Mouse (Mus musculus) neural tube, embryonic 11.5 days (tissue): ENCODE measurements around the gene Lrch1. TPM values are rescaled to one million over a fixed set of nuclear protein-coding genes. Genes with fewer than 3 reads are reported as not detected.

ENCODE experiments used
- ATAC-seq: fragments of 200-750 bp; cut with Nextera tagmentation; 2 replicates; pipeline ENCODE4 v1.8.0; 2017; ENCODE audit warnings: moderate number of reproducible peaks, mild to moderate bottlenecking, moderate TSS enrichment, moderate library complexity; ENCODE audit not compliant: insufficient read depth, low FRiP score, low TSS enrichment
- DNase-seq: peaks from one replicate; pipeline ENCODE4 v3.0.0-alpha.2; 2015; ENCODE audit warnings: low spot score
- H3K27ac ChIP-seq: fragments of 300-500 bp; sonication (generic); 2 replicates; pipeline ENCODE4 v1.5.1; 2014; ENCODE audit warnings: low read depth, mild to moderate bottlenecking, low read length
- H3K27me3 ChIP-seq: fragments of 300-500 bp; sonication (generic); 2 replicates; pipeline ENCODE4 v1.6.1; 2014; ENCODE audit warnings: mild to moderate bottlenecking, low read length, mixed read lengths; ENCODE audit not compliant: control insufficient read depth, insufficient read depth
- H3K36me3 ChIP-seq: fragments of 300-500 bp; sonication (generic); 2 replicates; pipeline ENCODE4 v1.6.1; 2014; ENCODE audit warnings: mild to moderate bottlenecking, low read length, moderate library complexity, mixed read lengths; ENCODE audit not compliant: control insufficient read depth, insufficient read depth
- H3K4me1 ChIP-seq: fragments of 300-500 bp; sonication (generic); 2 replicates; pipeline ENCODE4 v1.6.1; 2014; ENCODE audit warnings: low read length, mixed read lengths; ENCODE audit not compliant: control insufficient read depth, insufficient read depth
- H3K4me2 ChIP-seq: fragments of 300-500 bp; sonication (generic); 2 replicates; pipeline ENCODE4 v1.6.1; 2014; ENCODE audit warnings: low read depth, mild to moderate bottlenecking, moderate library complexity
- H3K4me3 ChIP-seq: fragments of 300-500 bp; sonication (generic); 2 replicates; pipeline ENCODE4 v1.5.1; 2014; ENCODE audit warnings: low read depth, low read length
- H3K9ac ChIP-seq: fragments of 300-500 bp; sonication (generic); 2 replicates; pipeline ENCODE4 v1.6.1; 2014; ENCODE audit warnings: mild to moderate bottlenecking, low read length
- H3K9me3 ChIP-seq: fragments of 300-500 bp; sonication (generic); 2 replicates; pipeline ENCODE4 v1.6.1; 2016; ENCODE audit warnings: low read length; ENCODE audit not compliant: control insufficient read depth
- WGBS: fragments of 180-500 bp; shearing (Covaris S2); extraction: QIAGEN DNeasy Blood & Tissue Kit; methylation state at CpG from one replicate; pipeline ENCODE4 v1.1.7; 2014; 5-methylcytosine and 5-hydroxymethylcytosine counted together
- polyA plus RNA-seq: library from polyadenylated mRNA; unstranded; fragments of >200 nt; fragmentation: Nextera tagmentation; extraction: Ambion mirVana; gene quantifications from 2 replicates; pipeline ENCODE4 v1.2.1, GENCODE M21; 2014

Lrch1 gene
- polyA plus RNA-seq, 1 experiment from 2014 or later, result 8.6 TPM

GRCm38 (mm10) chr14:74849020-74849419 lies 98.7 kb downstream of the Lrch1 start:
- Histone ChIP-seq H3K27me3 (no peaks in the 10 kb centered on the region), H3K4me2 (no peak overlapping the region), H3K4me3 (no peak overlapping the region), H3K27ac (no peak overlapping the region), H3K36me3 (no peaks in the 10 kb centered on the region), H3K4me1 (peaks cover 7% of the 10 kb centered on the region; the same call in 1 of the 2 replicates), H3K9me3 (no peaks in the 10 kb centered on the region), H3K9ac (no peak overlapping the region)
- no peak for ATAC-seq
- no peak for DNase-seq
- WGBS, result 84% methylated on average over 6 of the region's 6 CpGs

- peaks cover 6% of the 10 kb centered on the region; the same call in 1 of the 2 replicates for H3K4me1 ChIP-seq
- no peak overlapping the region for H3K27ac ChIP-seq
- no peak overlapping the region for H3K9ac ChIP-seq
- no peaks in the 10 kb centered on the region for H3K36me3 ChIP-seq
- no peaks in the 10 kb centered on the region for H3K27me3 ChIP-seq
- H3K9me3 ChIP-seq, result no peaks in the 10 kb centered on the region
- 95% methylated on average over 5 of the region's 5 CpGs for WGBS
- ATAC-seq (no peak), DNase-seq (no peak)
- H3K4me3 ChIP-seq, result no peak overlapping the region
- H3K4me2 ChIP-seq, result no peak overlapping the region
Measured at GRCm38 (mm10) chr14:74848224-74848623, 99.5 kb downstream of the Lrch1 start.

- 65% methylated on average over 14 of the region's 14 CpGs for WGBS
- ATAC-seq, result no peak
- DNase-seq, result no peak
- Histone ChIP-seq H3K4me1 (no peaks in the 10 kb centered on the region), H3K36me3 (no peaks in the 10 kb centered on the region), H3K9me3 (no peaks in the 10 kb centered on the region), H3K4me3 (no peak overlapping the region), H3K4me2 (no peak overlapping the region), H3K9ac (no peak overlapping the region), H3K27ac (no peak overlapping the region), H3K27me3 (no peaks in the 10 kb centered on the region)
Measured at GRCm38 (mm10) chr14:74847311-74848133, 100.2 kb downstream of the Lrch1 start.

- no peak for DNase-seq
- no peak overlapping the region for H3K4me2 ChIP-seq
- no peaks in the 10 kb centered on the region for H3K9me3 ChIP-seq
- H3K4me3 ChIP-seq, result no peak overlapping the region
- 62% methylated on average over 5 of the region's 5 CpGs for WGBS
- no peak overlapping the region for H3K27ac ChIP-seq
- ATAC-seq, result no peak
- no peak overlapping the region for H3K9ac ChIP-seq
- no peaks in the 10 kb centered on the region for H3K27me3 ChIP-seq
- H3K4me1 ChIP-seq, result no peaks in the 10 kb centered on the region
- H3K36me3 ChIP-seq, result no peaks in the 10 kb centered on the region
Measured at GRCm38 (mm10) chr14:74846668-74847067, 101.0 kb downstream of the Lrch1 start.

GRCm38 (mm10) chr14:74845661-74846274 lies 101.9 kb downstream of the Lrch1 start:
- ATAC-seq (no peak), DNase-seq (no peak)
- H3K9ac ChIP-seq, result no peak overlapping the region
- no peaks in the 10 kb centered on the region for H3K36me3 ChIP-seq
- H3K4me1 ChIP-seq, result no peaks in the 10 kb centered on the region
- 57% methylated on average over 2 of the region's 2 CpGs for WGBS
- no peaks in the 10 kb centered on the region for H3K9me3 ChIP-seq
- H3K4me2 ChIP-seq, result no peak overlapping the region
- H3K4me3 ChIP-seq, result no peak overlapping the region
- H3K27ac ChIP-seq, result no peak overlapping the region
- no peaks in the 10 kb centered on the region for H3K27me3 ChIP-seq

- Histone ChIP-seq H3K27ac (no peak overlapping the region), H3K36me3 (no peaks in the 10 kb centered on the region), H3K4me1 (no peaks in the 10 kb centered on the region), H3K27me3 (no peaks in the 10 kb centered on the region), H3K4me2 (no peak overlapping the region), H3K9ac (no peak overlapping the region), H3K4me3 (no peak overlapping the region), H3K9me3 (no peaks in the 10 kb centered on the region)
- ATAC-seq (no peak), DNase-seq (no peak)
- 78% methylated on average over 2 of the region's 2 CpGs for WGBS
Measured at GRCm38 (mm10) chr14:74841708-74842107, 106.0 kb downstream of the Lrch1 start.

- H3K4me1 ChIP-seq, result no peaks in the 10 kb centered on the region
Measured at GRCm38 (mm10) chr14:74841297-74841696, 106.4 kb downstream of the Lrch1 start.

GRCm38 (mm10) chr14:74840820-74841219 lies 106.9 kb downstream of the Lrch1 start:
- no peak overlapping the region for H3K4me2 ChIP-seq
- H3K9ac ChIP-seq, result no peak overlapping the region
- 72% methylated on average over 3 of the region's 3 CpGs for WGBS
- H3K9me3 ChIP-seq, result no peaks in the 10 kb centered on the region
- no peaks in the 10 kb centered on the region for H3K36me3 ChIP-seq
- no peak overlapping the region for H3K4me3 ChIP-seq
- no peaks in the 10 kb centered on the region for H3K4me1 ChIP-seq
- no peak for ATAC-seq
- H3K27ac ChIP-seq, result no peak overlapping the region
- no peak for DNase-seq
- H3K27me3 ChIP-seq, result no peaks in the 10 kb centered on the region

More at GRCm38 (mm10) chr14:74841297-74841696, 106.4 kb downstream of the Lrch1 start:
- 78% methylated on average over 3 of the region's 3 CpGs for WGBS
- H3K4me3 ChIP-seq, result no peak overlapping the region
- no peak overlapping the region for H3K4me2 ChIP-seq
- no peaks in the 10 kb centered on the region for H3K36me3 ChIP-seq
- H3K27ac ChIP-seq, result no peak overlapping the region
- DNase-seq (no peak), ATAC-seq (no peak)
- H3K9me3 ChIP-seq, result no peaks in the 10 kb centered on the region
- no peak overlapping the region for H3K9ac ChIP-seq
- H3K27me3 ChIP-seq, result no peaks in the 10 kb centered on the region

GRCm38 (mm10) chr14:74840328-74840727 lies 107.3 kb downstream of the Lrch1 start:
- H3K9me3 ChIP-seq, result no peaks in the 10 kb centered on the region
- no peaks in the 10 kb centered on the region for H3K27me3 ChIP-seq
- DNase-seq (no peak), ATAC-seq (no peak)
- 84% methylated on average over 2 of the region's 2 CpGs for WGBS
- no peak overlapping the region for H3K27ac ChIP-seq
- no peaks in the 10 kb centered on the region for H3K4me1 ChIP-seq
- no peak overlapping the region for H3K9ac ChIP-seq
- no peak overlapping the region for H3K4me2 ChIP-seq
- no peak overlapping the region for H3K4me3 ChIP-seq
- H3K36me3 ChIP-seq, result no peaks in the 10 kb centered on the region
